Mouse (Mus musculus): ENCODE measurements around the gene Myo1h. TPM values are rescaled to one million over a fixed set of nuclear protein-coding genes. Genes with fewer than 3 reads are reported as not detected.

Myo1h gene
- 0.73 and 1.3 TPM in 2 replicates for total RNA-seq (2017)

DNA sequence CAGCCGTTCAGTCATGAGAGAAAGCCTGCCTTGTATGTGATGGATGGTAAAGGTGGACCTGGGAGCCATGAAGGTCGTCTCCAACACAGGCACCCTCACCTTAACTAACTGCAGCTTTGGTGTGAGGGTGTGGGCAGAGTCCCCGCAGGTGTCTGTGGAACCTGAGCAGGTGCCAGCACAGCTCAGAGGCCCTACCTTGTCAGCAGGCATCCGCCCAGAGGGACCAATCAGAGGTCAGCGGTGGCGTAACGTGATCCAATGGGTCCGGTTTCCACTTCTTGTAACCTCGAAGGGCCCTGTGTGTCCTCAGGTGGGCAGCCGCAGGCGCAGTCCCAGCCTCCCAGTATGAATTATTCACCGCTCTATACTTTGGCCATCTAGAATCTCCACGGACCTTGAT lies at the start of gene Myo1h:
TSS of gene Myo1h (plus strand) at position 293 of the 400 bp plus-strand sequence.
- ATAC-seq (replicated peaks; ENCODE audit: low read depth, poor library complexity, severe bottlenecking) = no peak

DNA sequence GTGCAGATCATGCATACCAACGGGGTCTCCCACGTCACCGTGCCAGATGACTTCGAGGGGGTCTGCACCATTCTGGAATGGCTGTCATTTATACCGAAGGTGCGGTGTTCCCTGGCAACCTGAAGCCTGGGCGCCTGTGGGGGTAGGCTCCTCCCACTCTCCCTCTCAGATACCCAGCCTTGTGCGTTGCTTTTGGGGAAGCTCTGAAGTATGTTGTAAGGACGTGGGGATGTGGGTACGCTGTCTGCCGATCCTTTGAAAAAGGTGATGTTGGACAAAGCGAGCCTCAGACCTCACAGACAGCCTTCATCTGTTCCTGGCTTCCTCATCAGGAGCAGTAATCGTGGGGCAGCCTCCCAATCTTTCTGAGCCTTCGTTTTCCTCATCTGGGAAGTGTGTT lies 49.2 kb upstream of the Myo1h start:
- 0 out of 2 replicates have a peak, but pooled peaks have one; percentile 42 for ATAC-seq (replicated peaks; ENCODE audit: low read depth, poor library complexity, severe bottlenecking)

DNA sequence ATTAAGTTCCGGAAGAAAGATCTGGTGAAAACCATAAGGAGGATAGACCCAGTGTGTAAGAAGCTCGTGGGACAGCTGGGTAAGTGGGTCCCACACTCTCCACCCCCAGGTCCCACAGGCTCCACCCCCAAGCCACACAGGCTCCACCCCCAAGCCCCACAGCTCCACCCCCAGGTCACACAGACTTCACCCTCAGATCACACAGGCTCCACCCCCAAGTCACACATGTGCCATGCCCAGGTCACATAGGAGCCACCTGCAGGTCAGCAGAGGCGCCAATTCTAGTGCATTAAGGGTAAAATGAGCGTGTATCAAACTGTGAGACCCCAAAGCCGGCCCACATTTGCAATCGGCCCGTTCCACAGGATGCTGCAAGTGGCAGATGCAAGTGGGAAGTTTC lies 42.5 kb upstream of the Myo1h start:
- ATAC-seq (replicated peaks; ENCODE audit: low read depth, poor library complexity, severe bottlenecking) = no peak

GRCm38 (mm10) chr5:114248174-114248589 lies 40.8 kb upstream of the Myo1h start:
- peak; percentile 66; the same call in 1 of the 2 replicates for ATAC-seq (replicated peaks; ENCODE audit: low read depth, poor library complexity, severe bottlenecking)

- peak; percentile 80 for ATAC-seq (replicated peaks; ENCODE audit: low read depth, poor library complexity, severe bottlenecking)
Measured at GRCm38 (mm10) chr5:114259495-114259894, 29.5 kb upstream of the Myo1h start.

DNA sequence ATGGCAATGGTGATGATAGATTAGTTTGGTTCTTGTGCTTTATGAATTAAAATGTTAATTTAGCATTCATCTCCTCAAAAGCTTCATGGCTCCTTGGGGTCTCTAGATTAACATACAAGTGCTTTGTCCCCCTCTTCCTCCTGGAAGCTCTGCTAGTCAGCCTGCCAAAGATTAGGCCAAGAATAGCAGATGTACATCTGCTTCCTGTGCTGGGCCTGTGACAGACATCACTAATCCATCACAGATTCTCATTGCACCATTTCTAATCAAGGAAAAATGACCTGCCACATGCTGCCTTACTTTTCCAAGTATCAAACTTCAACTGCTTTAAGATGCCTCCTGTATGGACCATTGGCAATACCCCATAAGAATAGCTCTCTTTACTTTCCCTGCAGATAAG lies 27.5 kb upstream of the Myo1h start:
- ATAC-seq (replicated peaks; ENCODE audit: low read depth, poor library complexity, severe bottlenecking) = 0 out of 2 replicates have a peak, but pooled peaks have one; percentile 30

GRCm38 (mm10) chr5:114264030-114264459 lies 24.9 kb upstream of the Myo1h start:
- ATAC-seq (replicated peaks; ENCODE audit: low read depth, poor library complexity, severe bottlenecking) = no peak

- no peak for ATAC-seq (replicated peaks; ENCODE audit: low read depth, poor library complexity, severe bottlenecking)
Measured at GRCm38 (mm10) chr5:114264791-114265190, 24.2 kb upstream of the Myo1h start.

DNA sequence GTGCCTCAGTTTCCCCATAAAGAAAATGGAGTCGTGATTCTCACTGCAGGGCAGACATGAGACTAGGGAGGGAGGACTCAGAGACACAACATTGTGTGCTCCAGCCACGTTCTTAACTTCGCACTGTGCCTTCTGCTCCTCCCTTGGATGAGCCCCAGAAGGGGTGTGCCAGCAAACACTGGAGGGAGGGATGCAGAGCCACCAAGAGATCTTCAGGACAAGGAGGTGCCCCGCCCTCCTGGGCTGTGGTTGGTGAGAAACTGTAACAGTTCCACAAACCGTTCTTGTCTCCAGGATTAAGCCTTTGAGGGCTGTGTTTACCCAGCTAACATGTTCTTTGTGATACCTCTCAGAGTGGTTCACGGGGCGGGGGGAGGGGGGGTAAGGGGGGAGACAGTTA lies 20.3 kb upstream of the Myo1h start:
- peak; percentile 57 for ATAC-seq (replicated peaks; ENCODE audit: low read depth, poor library complexity, severe bottlenecking)

GRCm38 (mm10) chr5:114269499-114269898 lies 19.5 kb upstream of the Myo1h start:
- ATAC-seq (replicated peaks; ENCODE audit: low read depth, poor library complexity, severe bottlenecking) = no peak

DNA sequence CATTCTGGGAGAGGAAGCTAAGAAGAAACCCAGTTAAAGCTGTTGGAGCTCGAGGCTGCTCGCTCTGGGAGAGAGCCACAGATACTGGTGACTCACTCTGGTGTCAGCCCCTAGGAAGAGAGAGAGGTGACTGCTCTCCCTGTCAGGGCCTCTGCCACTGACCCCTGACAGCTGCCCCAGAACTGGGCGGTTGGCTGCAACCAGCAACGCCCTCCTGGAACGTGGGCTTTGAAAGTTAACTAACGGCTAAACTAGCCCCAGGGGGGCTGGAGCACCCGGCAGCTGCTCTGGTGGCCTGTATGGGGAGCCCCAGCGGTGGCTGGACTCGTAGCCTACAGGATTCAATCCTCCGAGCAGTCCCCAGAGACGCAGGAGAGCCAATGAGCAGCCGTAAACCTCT lies 19.0 kb upstream of the Myo1h start:
- 0 out of 2 replicates have a peak, but pooled peaks have one; percentile 4 for ATAC-seq (replicated peaks; ENCODE audit: low read depth, poor library complexity, severe bottlenecking)

- ATAC-seq (replicated peaks; ENCODE audit: low read depth, poor library complexity, severe bottlenecking) = no peak
Measured at GRCm38 (mm10) chr5:114273693-114274402, 15.1 kb upstream of the Myo1h start, which contains the start of gene Foxn4. Gene Foxn4 (minus strand): TSS chr5:114273807.

DNA sequence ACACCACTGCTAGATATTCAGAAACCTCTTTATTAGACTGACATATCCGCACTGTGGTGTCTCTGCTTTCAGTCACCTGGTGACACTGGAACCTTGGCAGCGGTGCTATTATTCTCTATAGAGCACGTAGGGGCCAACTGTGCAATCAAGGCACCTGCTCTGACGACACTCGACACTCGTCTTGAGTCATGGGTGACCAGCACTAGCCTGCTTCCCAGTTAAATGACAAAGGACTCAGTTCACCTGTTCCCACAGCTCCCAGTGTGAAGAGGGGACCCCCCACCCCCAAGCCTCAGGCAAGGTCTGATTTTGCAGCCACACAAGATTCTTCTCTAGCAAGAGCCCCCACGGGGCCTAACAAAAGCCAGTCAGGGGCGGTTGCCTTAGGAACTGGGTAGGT lies 13.6 kb upstream of the Myo1h start:
- no peak for ATAC-seq (replicated peaks; ENCODE audit: low read depth, poor library complexity, severe bottlenecking)

DNA sequence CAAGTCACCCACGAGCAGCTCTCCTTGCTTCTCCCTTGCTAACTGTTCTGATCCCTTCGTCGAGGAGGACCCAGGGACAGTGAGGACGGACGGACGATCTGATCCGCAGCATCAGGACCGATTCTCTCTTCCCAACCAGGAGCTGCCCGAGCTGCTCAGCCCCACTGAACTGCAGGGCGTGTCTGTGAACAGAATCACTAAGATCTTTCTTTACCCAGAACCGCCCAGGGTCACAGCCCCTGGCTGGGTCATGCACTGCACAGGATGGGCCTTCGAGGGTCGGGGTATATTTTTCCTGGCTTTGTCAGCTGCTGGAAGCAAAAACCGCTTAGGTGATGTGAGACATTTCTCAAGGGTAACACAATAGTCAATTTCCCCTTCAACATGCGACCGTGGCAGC lies 13.0 kb upstream of the Myo1h start:
- ATAC-seq (replicated peaks; ENCODE audit: low read depth, poor library complexity, severe bottlenecking) = no peak

DNA sequence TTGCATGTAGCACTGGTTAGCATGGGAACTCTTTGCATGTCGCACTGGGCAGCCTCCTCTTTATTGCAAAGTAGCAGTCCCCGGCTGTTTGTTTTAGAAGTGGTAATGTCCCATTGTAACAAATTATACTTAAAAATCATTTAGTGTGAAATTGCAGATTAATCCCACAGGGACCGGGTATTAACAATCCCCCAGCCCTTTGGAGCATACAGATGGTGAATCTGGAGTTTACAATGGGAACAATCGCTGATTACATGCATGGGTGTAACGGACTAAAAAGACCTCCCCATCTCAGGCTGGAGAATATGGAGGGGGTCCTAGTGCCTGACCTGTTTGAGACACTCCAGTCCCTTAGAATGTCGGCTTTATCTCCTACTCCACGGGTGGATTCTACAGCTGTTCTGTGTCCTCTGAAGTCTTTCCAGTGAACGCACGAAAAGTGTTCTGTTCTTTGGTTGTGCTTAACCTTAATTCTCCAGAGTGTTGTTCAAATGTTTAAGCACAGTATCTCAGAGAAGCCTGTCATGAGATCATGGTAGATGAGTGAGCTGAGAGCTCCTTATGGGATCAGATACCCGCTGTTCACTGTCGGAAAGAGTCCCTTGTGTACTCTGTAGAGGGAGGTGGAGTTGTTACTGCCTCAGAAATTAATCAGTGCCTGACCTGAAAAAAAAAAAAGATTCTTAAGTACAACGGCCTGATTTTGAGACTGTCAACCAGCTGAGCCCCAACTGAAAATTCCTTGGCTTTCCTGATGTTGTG lies 9.4 kb upstream of the Myo1h start:
- ATAC-seq (replicated peaks; ENCODE audit: low read depth, poor library complexity, severe bottlenecking) = no peak

GRCm38 (mm10) chr5:114282346-114282745 lies 6.6 kb upstream of the Myo1h start:
- no peak for ATAC-seq (replicated peaks; ENCODE audit: low read depth, poor library complexity, severe bottlenecking)

- no peak for ATAC-seq (replicated peaks; ENCODE audit: low read depth, poor library complexity, severe bottlenecking)
Measured at GRCm38 (mm10) chr5:114284604-114285397, 4.2 kb upstream of the Myo1h start.

DNA sequence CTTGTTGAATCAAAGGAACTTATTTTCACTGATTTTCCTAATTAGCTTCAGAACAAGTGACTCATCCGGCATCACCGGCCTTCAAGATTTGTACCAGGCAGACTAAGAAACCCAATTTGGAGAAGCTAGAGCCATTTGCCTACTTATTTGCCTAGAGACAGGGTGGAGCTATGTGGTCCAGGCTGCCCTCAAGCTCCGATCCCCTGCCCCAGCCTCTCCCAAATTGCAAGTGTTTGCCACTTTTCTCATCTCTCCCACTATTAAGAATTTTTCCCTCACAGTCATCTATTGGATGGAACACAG lies 3.6 kb upstream of the Myo1h start:
- no peak for ATAC-seq (replicated peaks; ENCODE audit: low read depth, poor library complexity, severe bottlenecking)

- ATAC-seq (replicated peaks; ENCODE audit: low read depth, poor library complexity, severe bottlenecking) = no peak
Measured at GRCm38 (mm10) chr5:114286102-114286501, 2.9 kb upstream of the Myo1h start.

GRCm38 (mm10) chr5:114286872-114287571 lies 1.9 kb upstream of the Myo1h start:
- ATAC-seq (replicated peaks; ENCODE audit: low read depth, poor library complexity, severe bottlenecking) = no peak

All from common myeloid progenitor, adult 5-6 weeks (primary cell).